Comparison of ENCODE assay signal across 8 mouse cellular contexts in genomic region chr4:6514823-6515222, GRCm38 (mm10).
DNase-seq lines count a peak whose midpoint lies in the region; ATAC-seq and TF ChIP-seq lines count a peak whose summit lies in the region.

No protein-coding gene starts in this region.

- TF ChIP-seq POLR2A in spleen, adult 2 months (IDR thresholded peaks at IDR 0.05; ENCODE audit: low read depth, low read length) = no peak

- no peak overlapping the region for H3K4me3 ChIP-seq in intestine, embryonic 15.5 days (replicated peaks)
- no peak overlapping the region for H3K4me3 ChIP-seq in midbrain, embryonic 11.5 days (ENCODE audit: low read depth, low read length)
- H3K4me3 ChIP-seq in spleen, adult 2 months (ENCODE audit: extremely low read depth, insufficient read depth, insufficient read length) = no peak overlapping the region

- no peaks in the 10 kb centered on the region for H3K27me3 ChIP-seq in intestine, embryonic 15.5 days (replicated peaks)
- no peaks in the 10 kb centered on the region for H3K27me3 ChIP-seq in midbrain, embryonic 11.5 days (ENCODE audit: control insufficient read depth, insufficient read depth, low read length)
- no peaks in the 10 kb centered on the region for H3K27me3 ChIP-seq in spleen, adult 2 months (ENCODE audit: control insufficient read depth, insufficient read depth, low read length)

- no peak overlapping the region for H3K4me2 ChIP-seq in intestine, embryonic 15.5 days (replicated peaks)
- no peak overlapping the region for H3K4me2 ChIP-seq in midbrain, embryonic 11.5 days

- no peaks in the 10 kb centered on the region for H3K36me3 ChIP-seq in intestine, embryonic 15.5 days
- no peaks in the 10 kb centered on the region for H3K36me3 ChIP-seq in midbrain, embryonic 11.5 days (ENCODE audit: control insufficient read depth, insufficient read depth, low read length)
- H3K36me3 ChIP-seq in spleen, adult 2 months (ENCODE audit: control insufficient read depth, insufficient read depth, low read length) = no peaks in the 10 kb centered on the region

- no peak overlapping the region for H3K9ac ChIP-seq in intestine, embryonic 15.5 days
- no peak overlapping the region for H3K9ac ChIP-seq in midbrain, embryonic 11.5 days (ENCODE audit: low read length)

- ATAC-seq in frontal cortex, adult (ENCODE audit: low TSS enrichment) = peak; percentile 89
- 0 out of 2 replicates have a peak, but pooled peaks have one; percentile 55 for ATAC-seq in intestine, embryonic 15.5 days
- ATAC-seq in midbrain, embryonic 11.5 days (ENCODE audit: low FRiP score) = peak; percentile 72

- 0 out of 2 replicates have a peak, but pooled peaks cover 2% of the 10 kb centered on the region for H3K4me1 ChIP-seq in intestine, embryonic 15.5 days (replicated peaks)
- H3K4me1 ChIP-seq in midbrain, embryonic 11.5 days (ENCODE audit: control insufficient read depth, insufficient read depth, low read length) = no peaks in the 10 kb centered on the region
- no peaks in the 10 kb centered on the region for H3K4me1 ChIP-seq in spleen, adult 2 months (ENCODE audit: control insufficient read depth, insufficient read depth, insufficient read length)

- DNase-seq in urinary bladder, adult 18-20 months (ENCODE audit: low spot score in 2 of 2) = peak; percentile 23 to 42
- no peak for DNase-seq in urinary bladder, postnatal 10 days (ENCODE audit: low spot score)
- peak; percentile 90 for DNase-seq in cerebellum, adult 9-10 months
- DNase-seq in left cerebral cortex, adult 8-10 months (ENCODE audit: low spot score in 2 of 2) = peak; percentile 50 to 55
- peak; percentile 98 for DNase-seq in midbrain, embryonic 11.5 days (ENCODE audit: low spot score, missing footprints)
- peak; percentile 36 to 48 for DNase-seq in spleen, adult 2 months (ENCODE audit: low read depth in 1 of 2, low spot score in 2 of 2)

- no peak overlapping the region for H3K27ac ChIP-seq in intestine, embryonic 15.5 days
- H3K27ac ChIP-seq in midbrain, embryonic 11.5 days (ENCODE audit: low read depth, low read length) = no peak overlapping the region
- no peak overlapping the region for H3K27ac ChIP-seq in spleen, adult 2 months (ENCODE audit: insufficient read depth, low read length)

- 21% methylated on average over 6 of the region's 6 CpGs for WGBS in intestine, embryonic 15.5 days
- 24% methylated on average over 6 of the region's 6 CpGs for WGBS in midbrain, embryonic 11.5 days
- WGBS in spleen, adult 2 months = 18% methylated on average over 6 of the region's 6 CpGs

- H3K9me3 ChIP-seq in intestine, embryonic 15.5 days = no peaks in the 10 kb centered on the region
- H3K9me3 ChIP-seq in midbrain, embryonic 11.5 days (ENCODE audit: control insufficient read depth, low read length) = no peaks in the 10 kb centered on the region

- TF ChIP-seq CTCF in spleen, adult 2 months (IDR thresholded peaks at IDR 0.05; ENCODE audit: extremely low read depth, insufficient read depth, insufficient read length, insufficient replicate concordance) = peak; percentile 37; the same call in 1 of the 2 replicates
